In genomic region chr2:71116151-71116550, GRCm38 (mm10) we compare ENCODE assay signal across 11 mouse cellular contexts. TPM values are rescaled to one million over a fixed set of nuclear protein-coding genes. Genes with fewer than 3 reads are reported as not detected.
A peak's percentile ranks its signal among the peaks of the same experiment; 100 is the strongest.
DNase-seq lines count a peak whose midpoint lies in the region; ATAC-seq and TF ChIP-seq lines count a peak whose summit lies in the region.
"Had no signal": no experiment of that assay in that cellular context is flagged by ENCODE, and none has a peak within 500 bp of the region (broad histone marks: within the 10 kb centered on the region; RNA-seq: fewer than 3 reads in every experiment).

No protein-coding gene starts in this region.

- H3K27ac ChIP-seq in cerebellum, adult 2 months (ENCODE audit: insufficient read depth, low read length) = no peak overlapping the region
- H3K27ac ChIP-seq in liver, adult 2 months (replicated peaks; ENCODE audit: insufficient read depth, low read depth, low read length) = no peak overlapping the region
- no peak overlapping the region for H3K27ac ChIP-seq in liver, embryonic 11.5 days (ENCODE audit: low read depth, low read length)
- H3K27ac ChIP-seq: heart, embryonic 13.5 days; hindbrain, embryonic 13.5 days had no signal

- H3K79me2 ChIP-seq in liver, adult 2 months (ENCODE audit: control insufficient read depth, insufficient read depth, low read length) = no peaks in the 10 kb centered on the region

- 94% methylated on average over 4 of the region's 4 CpGs for WGBS in cerebellum, adult 2 months
- 98% methylated on average over 4 of the region's 4 CpGs for WGBS in liver, adult 2 months
- 80% methylated on average over 4 of the region's 4 CpGs for WGBS in liver, embryonic 11.5 days

- no peaks in the 10 kb centered on the region for H3K36me3 ChIP-seq in liver, adult 2 months (ENCODE audit: control insufficient read depth, insufficient read depth, low read length)
- no peaks in the 10 kb centered on the region for H3K36me3 ChIP-seq in liver, embryonic 11.5 days (ENCODE audit: control insufficient read depth, insufficient read depth, low read length)
- H3K36me3 ChIP-seq: heart, embryonic 13.5 days; hindbrain, embryonic 13.5 days had no signal

- TF ChIP-seq POLR2A in cerebellum, adult 2 months (IDR thresholded peaks at IDR 0.05; ENCODE audit: borderline replicate concordance, insufficient read depth, low read length) = no peak
- no peak for TF ChIP-seq POLR2A in liver, adult 2 months (IDR thresholded peaks at IDR 0.05; ENCODE audit: extremely low read depth, insufficient read depth, low read length)
- no peak for TF ChIP-seq POLR2A in brain, embryonic 14.5 days (IDR thresholded peaks at IDR 0.05; ENCODE audit: borderline replicate concordance, extremely low read depth, insufficient read depth, insufficient read length, poor library complexity, severe bottlenecking)

- H3K9ac ChIP-seq in liver, adult 2 months (ENCODE audit: low read depth, low read length) = no peak overlapping the region
- H3K9ac ChIP-seq in liver, embryonic 11.5 days (ENCODE audit: low read depth, low read length) = no peak overlapping the region
- H3K9ac ChIP-seq: heart, embryonic 13.5 days; hindbrain, embryonic 13.5 days had no signal

- ATAC-seq in liver, embryonic 11.5 days (replicated peaks; ENCODE audit: low FRiP score) = no peak

- no peak for DNase-seq in cerebellum, adult 2 months
- DNase-seq in cerebellum, adult 18-20 months = no peak
- no peak for DNase-seq in liver, adult 2 months (ENCODE audit: extremely low read depth, low read depth, low spot score)
- no peak for DNase-seq in liver, embryonic 11.5 days (ENCODE audit: low spot score)
- peak; percentile 43 for DNase-seq in A20 (ENCODE audit: low read depth, low spot score)
- DNase-seq in brain, embryonic 14.5 days (ENCODE audit: low read depth) = no peak
- no peak for DNase-seq in cerebellum, adult 9-11 months
- DNase-seq in cerebellum, adult 11 months = no peak

- H3K4me3 ChIP-seq in cerebellum, adult 2 months (replicated peaks; ENCODE audit: insufficient read depth, low read depth, low read length) = no peak overlapping the region
- H3K4me3 ChIP-seq in liver, adult 2 months (ENCODE audit: insufficient read depth, low read depth, low read length) = no peak overlapping the region
- no peak overlapping the region for H3K4me3 ChIP-seq in liver, embryonic 11.5 days (ENCODE audit: low read depth, low read length)
- H3K4me3 ChIP-seq: erythroblast, embryonic 14.5 days; heart, embryonic 13.5 days; hindbrain, embryonic 13.5 days had no signal

- no peak overlapping the region for H3K4me2 ChIP-seq in liver, embryonic 11.5 days
- H3K4me2 ChIP-seq: heart, embryonic 13.5 days; hindbrain, embryonic 13.5 days had no signal

- H3K9me3 ChIP-seq in liver, embryonic 11.5 days (ENCODE audit: control insufficient read depth, low read length) = no peaks in the 10 kb centered on the region
- H3K9me3 ChIP-seq: hindbrain, embryonic 13.5 days had no signal

- peaks cover 2% of the 10 kb centered on the region; the same call in 1 of the 2 replicates for H3K27me3 ChIP-seq in cerebellum, adult 2 months (ENCODE audit: control insufficient read depth, insufficient read depth, low read length)
- peaks cover 11% of the 10 kb centered on the region for H3K27me3 ChIP-seq in liver, adult 2 months (ENCODE audit: control insufficient read depth, insufficient read depth, low read length)
- H3K27me3 ChIP-seq in liver, embryonic 11.5 days (replicated peaks; ENCODE audit: control insufficient read depth, insufficient read depth, low read length) = peaks cover 33% of the 10 kb centered on the region

- TF ChIP-seq CTCF in cerebellum, adult 2 months (IDR thresholded peaks at IDR 0.05; ENCODE audit: borderline replicate concordance, insufficient read depth, low read depth, low read length) = peak; percentile 12; the same call in 1 of the 2 replicates
- peak; percentile 13; the same call in 1 of the 2 replicates for TF ChIP-seq CTCF in liver, adult 2 months (IDR thresholded peaks at IDR 0.05; ENCODE audit: low read depth, low read length)
- TF ChIP-seq CTCF in brain, embryonic 14.5 days (IDR thresholded peaks at IDR 0.05; ENCODE audit: borderline replicate concordance, extremely low read depth, insufficient read depth, insufficient read length) = peak; percentile 34; the same call in 1 of the 2 replicates

- no peaks in the 10 kb centered on the region; the same call in 1 of the 2 replicates for H3K4me1 ChIP-seq in cerebellum, adult 2 months (ENCODE audit: control insufficient read depth, insufficient read depth, low read length)
- no peaks in the 10 kb centered on the region for H3K4me1 ChIP-seq in liver, adult 2 months (ENCODE audit: control insufficient read depth, insufficient read depth, low read length)
- H3K4me1 ChIP-seq in liver, embryonic 11.5 days (replicated peaks; ENCODE audit: control insufficient read depth, insufficient read depth, low read length) = peaks cover 8% of the 10 kb centered on the region; the same call in 1 of the 2 replicates

RNA-seq across cellular contexts. Expression of gene Cybrd1, which starts 1.6 kb away (rescaled TPM):
- polyA plus RNA-seq in cerebellum, adult 2 months (2012; rRNA removed) = 1.0 and 1.2 TPM in 2 replicates
- under 0.01 and 0.07 TPM in 2 replicates for total RNA-seq in liver, adult 2 months (2014; rRNA removed)
- 0.05 and 0.10 TPM in 2 replicates for polyA plus RNA-seq in liver, adult 2 months (2012; rRNA removed)
- polyA plus RNA-seq in liver, embryonic 11.5 days (2014; fragmentation: Nextera tagmentation; extraction: Ambion mirVana) = 0.84 and 0.91 TPM in 2 replicates
- polyA plus RNA-seq in brain, embryonic 14.5 days (2012; rRNA removed) = 4.0 and 9.4 TPM in 2 replicates
- polyA plus RNA-seq: erythroblast, embryonic 14.5 days had no signal
